Mouse (Mus musculus) embryonic facial prominence, embryonic 11.5 days (tissue): ENCODE data around the gene Tcn2. TPM values are rescaled to one million over a fixed set of nuclear protein-coding genes. Genes with fewer than 3 reads are reported as not detected.
"Not testable (repeated sequence)": the region's sequence is repeated elsewhere in the genome, so short reads cannot be mapped to it uniquely, and the experiment has no call there.

Experiments
- ATAC-seq: fragments of 200-750 bp; cut with Nextera tagmentation; replicated peaks from 2 replicates; pipeline ENCODE4 v1.8.0; 2017; ENCODE audit warnings: low read depth; ENCODE audit not compliant: insufficient number of reproducible peaks, low FRiP score, low TSS enrichment
- DNase-seq: peaks from one replicate; pipeline ENCODE4 v3.0.0-alpha.2; 2015; ENCODE audit warnings: low spot score
- H3K27ac ChIP-seq: fragments of 300-500 bp; sonication (generic); replicated peaks from 2 replicates; pipeline ENCODE4 v1.5.1; 2014; ENCODE audit warnings: mild to moderate bottlenecking, low read depth, low read length, control low read depth
- H3K27me3 ChIP-seq: fragments of 300-500 bp; sonication (generic); 2 replicates; pipeline ENCODE4 v1.6.1; 2014; ENCODE audit warnings: mild to moderate bottlenecking, low read length, moderate library complexity, mixed read lengths; ENCODE audit not compliant: control insufficient read depth, insufficient read depth
- H3K36me3 ChIP-seq: fragments of 300-500 bp; sonication (generic); replicated peaks from 2 replicates; pipeline ENCODE4 v1.6.1; 2014; ENCODE audit warnings: low read depth, mild to moderate bottlenecking, low read length, moderate library complexity, mixed read lengths; ENCODE audit not compliant: control insufficient read depth, insufficient read depth
- H3K4me1 ChIP-seq: fragments of 300-500 bp; sonication (generic); 2 replicates; pipeline ENCODE4 v1.6.1; 2014; ENCODE audit warnings: low read length, mixed read lengths; ENCODE audit not compliant: control insufficient read depth, insufficient read depth
- H3K4me2 ChIP-seq: fragments of 300-500 bp; sonication (generic); 2 replicates; pipeline ENCODE4 v1.6.1; 2014; ENCODE audit warnings: low read depth, mild to moderate bottlenecking, control low read depth, low read length, moderate library complexity
- H3K4me3 ChIP-seq: fragments of 300-500 bp; sonication (generic); 2 replicates; pipeline ENCODE4 v1.5.1; 2014; ENCODE audit warnings: low read depth, low read length, control low read depth
- H3K9ac ChIP-seq: fragments of 300-500 bp; sonication (generic); replicated peaks from 2 replicates; pipeline ENCODE4 v1.6.1; 2014; ENCODE audit warnings: mild to moderate bottlenecking, control low read depth, low read length
- H3K9me3 ChIP-seq: fragments of 300-500 bp; sonication (generic); replicated peaks from 2 replicates; pipeline ENCODE4 v1.6.1; 2016; ENCODE audit warnings: mild to moderate bottlenecking, low read length, inconsistent platforms, mixed read lengths; ENCODE audit not compliant: control insufficient read depth
- WGBS: fragments of 180-500 bp; shearing (Covaris S2); extraction: QIAGEN DNeasy Blood & Tissue Kit; methylation state at CpG from one replicate; pipeline ENCODE4 v1.1.7; 2014; 5-methylcytosine and 5-hydroxymethylcytosine counted together
- polyA plus RNA-seq: library from polyadenylated mRNA; unstranded; fragments of >200 nt; fragmentation: Nextera tagmentation; extraction: Ambion mirVana; gene quantifications from 2 replicates; pipeline ENCODE4 v1.2.1, GENCODE M21; 2014

The Tcn2 gene
- polyA plus RNA-seq, 1 experiment from 2014 or later = 31.0 TPM

GRCm38 (mm10) chr11:3964416-3965172 is 32.6 kb upstream of the Tcn2 start:
- Histone ChIP-seq H3K9me3 (no peaks in the 10 kb centered on the region), H3K4me1 (no peaks in the 10 kb centered on the region), H3K9ac (peak overlapping the region; percentile 85), H3K27me3 (no peaks in the 10 kb centered on the region), H3K4me3 (peak overlapping the region; percentile 81), H3K27ac (no peak overlapping the region), H3K4me2 (peak overlapping the region; percentile 40), H3K36me3 (no peaks in the 10 kb centered on the region; the same call in 1 of the 2 replicates)
- WGBS = 17% methylated on average over 11 of the region's 11 CpGs
- DNase-seq (no peak), ATAC-seq (0 out of 2 replicates have a peak, but pooled peaks have one; percentile 8)

DNA sequence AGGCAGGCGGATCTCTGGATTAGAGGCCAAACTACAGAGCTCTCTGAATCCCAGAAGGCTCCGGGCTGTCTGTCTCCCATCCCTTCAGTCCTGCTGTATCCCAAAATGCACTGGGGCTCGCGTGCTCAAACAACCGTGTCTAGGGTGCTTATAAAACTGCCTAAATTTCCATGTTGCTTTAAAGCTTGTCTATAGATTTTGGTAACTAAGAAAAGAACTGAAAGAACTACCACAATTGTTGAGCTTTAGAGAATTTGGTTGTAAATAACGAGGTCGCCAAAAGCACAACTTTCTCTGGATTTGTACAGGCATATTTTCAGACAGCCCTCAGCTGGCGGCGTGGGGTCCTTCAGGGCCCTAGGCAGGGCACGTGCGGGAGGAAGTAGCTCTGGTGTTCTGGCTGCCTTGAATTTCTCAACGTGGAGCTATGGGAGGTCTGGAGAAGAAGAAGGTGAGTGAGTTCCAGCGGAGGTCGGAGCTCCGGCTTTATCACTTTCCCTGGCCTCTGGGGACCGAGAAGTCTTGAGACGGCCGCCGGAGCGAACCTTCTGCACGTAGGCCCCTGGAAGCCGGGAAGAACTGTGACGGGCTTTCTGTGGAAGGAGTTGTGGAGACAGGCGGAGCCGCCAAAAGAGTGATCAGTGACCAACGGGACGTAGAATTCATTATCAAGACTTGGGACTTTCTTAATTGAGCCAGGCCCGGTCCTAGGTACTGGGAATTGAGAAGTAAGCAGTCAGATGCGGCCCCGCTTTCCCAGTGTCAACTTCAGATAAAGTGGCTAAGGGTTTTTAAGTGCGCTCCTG is 31.9 kb upstream of the Tcn2 start, which contains the start of gene Pes1:
Gene Pes1, plus strand, starts transcription at position 366 of the 806 bp plus-strand sequence.
- Histone ChIP-seq H3K9me3 (no peaks in the 10 kb centered on the region), H3K9ac (peak within 1 kb of the TSS; percentile 85), H3K27ac (no peak within 1 kb of the TSS), H3K36me3 (no peaks in the 10 kb centered on the region), H3K27me3 (no peaks in the 10 kb centered on the region), H3K4me1 (no peaks in the 10 kb centered on the region), H3K4me2 (peak within 1 kb of the TSS; percentile 40), H3K4me3 (peak within 1 kb of the TSS; percentile 81)
- DNase-seq = peak; percentile 87
- under 1% methylated on average over 31 of the region's 31 CpGs for WGBS
- peak; percentile 85 for ATAC-seq

DNA sequence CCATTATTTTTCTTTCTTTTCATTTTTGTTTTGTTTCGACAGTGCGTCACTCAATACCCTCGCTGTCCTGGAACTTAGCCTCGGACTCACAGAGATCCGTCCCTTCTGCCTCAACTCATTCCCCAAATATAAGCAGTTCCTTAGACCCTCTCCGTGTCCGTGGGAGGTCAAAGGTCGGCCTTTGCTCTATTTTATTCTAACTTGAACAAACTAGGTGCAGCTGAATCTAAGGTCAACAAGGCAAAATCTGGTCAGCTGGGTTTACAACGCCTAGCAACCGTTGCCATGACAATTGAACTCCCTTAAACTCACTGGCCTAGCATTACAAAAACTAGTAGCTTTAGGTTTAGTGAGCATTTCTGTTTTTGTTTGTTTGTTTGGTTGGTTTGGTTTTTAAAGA is 31.2 kb upstream of the Tcn2 start:
- Histone ChIP-seq H3K4me2 (peak overlapping the region; percentile 28; the same call in 1 of the 2 replicates), H3K9ac (peak overlapping the region; percentile 85), H3K4me1 (no peaks in the 10 kb centered on the region), H3K4me3 (peak overlapping the region; percentile 81; the same call in 1 of the 2 replicates), H3K9me3 (no peaks in the 10 kb centered on the region), H3K36me3 (no peaks in the 10 kb centered on the region), H3K27ac (no peak overlapping the region), H3K27me3 (no peaks in the 10 kb centered on the region)
- 80% methylated on average over 10 of the region's 10 CpGs for WGBS
- DNase-seq = no peak
- no peak for ATAC-seq

- no peak overlapping the region for H3K27ac ChIP-seq
- H3K9ac ChIP-seq = no peak overlapping the region
- 68% methylated on average over 3 of the region's 3 CpGs for WGBS
- no peaks in the 10 kb centered on the region for H3K9me3 ChIP-seq
- no peak overlapping the region for H3K4me3 ChIP-seq
- DNase-seq (no peak), ATAC-seq (no peak)
- H3K27me3 ChIP-seq = no peaks in the 10 kb centered on the region
- H3K4me2 ChIP-seq = no peak overlapping the region
- no peaks in the 10 kb centered on the region for H3K36me3 ChIP-seq
- no peaks in the 10 kb centered on the region for H3K4me1 ChIP-seq
These were observed 29.8 kb upstream of the Tcn2 start for GRCm38 (mm10) chr11:3961761-3962160.

DNA sequence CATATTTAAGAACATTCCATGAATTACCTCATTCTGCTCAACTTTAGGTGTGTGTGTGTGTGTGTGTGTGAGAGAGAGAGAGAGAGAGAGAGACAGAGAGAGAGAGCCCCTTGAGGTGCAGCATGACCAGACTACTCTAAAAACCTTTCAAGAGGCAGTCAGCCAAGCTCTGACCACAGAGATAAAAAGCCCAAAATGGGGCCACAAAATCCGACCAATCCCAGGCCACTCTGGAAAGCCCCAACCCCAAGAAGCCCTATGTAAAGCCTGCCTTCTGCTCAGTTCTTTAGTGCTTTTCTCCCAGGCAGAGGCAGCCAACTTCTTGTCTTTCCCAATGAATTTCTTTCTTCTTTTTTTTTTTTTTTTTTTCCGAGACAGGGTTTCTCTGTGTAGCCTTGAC is 28.9 kb upstream of the Tcn2 start:
- WGBS = 62% methylated on average over 2 of the region's 2 CpGs
- H3K9ac ChIP-seq = no peak overlapping the region
- H3K9me3 ChIP-seq = no peaks in the 10 kb centered on the region
- DNase-seq (no peak), ATAC-seq (no peak)
- H3K27ac ChIP-seq = no peak overlapping the region
- H3K4me2 ChIP-seq = no peak overlapping the region
- H3K36me3 ChIP-seq = no peaks in the 10 kb centered on the region
- H3K4me3 ChIP-seq = no peak overlapping the region
- no peaks in the 10 kb centered on the region for H3K27me3 ChIP-seq
- no peaks in the 10 kb centered on the region for H3K4me1 ChIP-seq

DNA sequence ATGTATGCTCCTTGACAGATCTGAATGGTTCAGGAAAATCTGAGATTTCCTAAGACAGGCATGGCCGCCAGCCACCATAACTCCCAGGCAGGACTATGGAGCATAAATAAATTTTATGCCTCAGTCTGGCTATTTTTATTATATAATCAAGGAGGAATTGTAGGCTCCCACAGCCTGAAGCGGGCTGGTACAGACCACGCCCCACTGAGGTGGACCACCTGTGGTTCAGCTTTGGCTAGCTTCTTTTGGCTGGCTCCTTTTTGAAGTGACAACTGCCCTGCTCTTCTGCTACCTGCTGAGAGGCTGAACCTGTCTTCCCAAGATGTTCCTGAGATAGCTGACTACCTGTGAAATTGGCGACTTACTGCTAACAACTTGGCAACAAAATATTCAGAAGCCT is 23.4 kb upstream of the Tcn2 start:
- DNase-seq, ATAC-seq: not testable (repeated sequence)
- 76% methylated on average over 4 of the region's 4 CpGs for WGBS

GRCm38 (mm10) chr11:3954876-3955275 is 22.9 kb upstream of the Tcn2 start:
- not testable (repeated sequence) for H3K4me2 ChIP-seq, H3K9ac ChIP-seq, H3K36me3 ChIP-seq, H3K27me3 ChIP-seq, H3K4me1 ChIP-seq, H3K9me3 ChIP-seq, DNase-seq, H3K27ac ChIP-seq, H3K4me3 ChIP-seq, ATAC-seq
- 76% methylated on average over 5 of the region's 5 CpGs for WGBS

More for the DNA sequence above, 23.4 kb upstream of the Tcn2 start:
- not testable (repeated sequence) for H3K4me2 ChIP-seq, H3K27ac ChIP-seq, H3K27me3 ChIP-seq, H3K9ac ChIP-seq, H3K4me3 ChIP-seq, H3K4me1 ChIP-seq, H3K36me3 ChIP-seq, H3K9me3 ChIP-seq

GRCm38 (mm10) chr11:3946386-3946785 is 14.4 kb upstream of the Tcn2 start:
- no peaks in the 10 kb centered on the region for H3K27me3 ChIP-seq
- no peak for ATAC-seq
- H3K4me1 ChIP-seq = no peaks in the 10 kb centered on the region
- H3K9me3 ChIP-seq = no peaks in the 10 kb centered on the region
- WGBS = 21% methylated on average over 1 of the region's 1 CpGs
- no peak overlapping the region for H3K9ac ChIP-seq
- no peak overlapping the region for H3K4me3 ChIP-seq
- no peak for DNase-seq
- H3K27ac ChIP-seq = no peak overlapping the region
- no peaks in the 10 kb centered on the region for H3K36me3 ChIP-seq
- no peak overlapping the region for H3K4me2 ChIP-seq
